ENCODE assay signal across 27 mouse cellular contexts in the genomic region with DNA sequence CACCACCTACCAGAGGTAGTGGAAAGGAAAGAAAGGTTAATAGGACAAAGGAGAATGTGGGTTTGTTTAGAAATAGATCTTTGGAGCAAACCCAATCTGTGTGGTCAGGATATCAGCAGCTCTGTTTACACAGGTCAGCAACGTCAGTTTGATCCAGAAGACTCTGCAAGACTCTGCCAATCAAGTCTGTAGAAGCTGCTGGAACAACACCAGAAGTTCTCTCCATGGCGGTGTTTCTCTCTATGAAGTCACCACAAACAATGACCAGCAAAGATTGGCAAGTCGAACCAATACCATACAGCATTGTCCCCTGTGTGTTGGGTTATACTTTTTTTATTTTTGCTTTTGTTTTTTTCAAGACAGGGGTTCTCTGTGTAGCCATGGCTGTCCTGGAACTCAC. TPM values are rescaled to one million over a fixed set of nuclear protein-coding genes. Genes with fewer than 3 reads are reported as not detected.
A peak's percentile ranks its signal among the peaks of the same experiment; 100 is the strongest.
DNase-seq lines count a peak whose midpoint lies in the region; ATAC-seq and TF ChIP-seq lines count a peak whose summit lies in the region.
"Had no signal": no experiment of that assay in that cellular context is flagged by ENCODE, and none has a peak within 500 bp of the region (broad histone marks: within the 10 kb centered on the region; RNA-seq: fewer than 3 reads in every experiment).

No protein-coding gene starts in this region.

- no peak overlapping the region for H3K4me3 ChIP-seq in liver, postnatal 0 days (ENCODE audit: low read depth, low read length)
- no peak overlapping the region for H3K4me3 ChIP-seq in thymus, adult 2 months (ENCODE audit: control insufficient read depth, insufficient read depth, low read length)
- no peak overlapping the region for H3K4me3 ChIP-seq in forebrain, embryonic 13.5 days
- H3K4me3 ChIP-seq: embryonic facial prominence, embryonic 10.5 days; embryonic facial prominence, embryonic 13.5 days; erythroblast, embryonic 14.5 days; forebrain, embryonic 12.5 days; hindbrain, embryonic 10.5 days; hindbrain, embryonic 13.5 days had no signal

- no peak for TF ChIP-seq POLR2A in thymus, adult 2 months (IDR thresholded peaks at IDR 0.05; ENCODE audit: control insufficient read depth, extremely low read depth, insufficient read depth, low read length, poor library complexity)

- no peak for TF ChIP-seq EP300 in liver, postnatal 0 days (IDR thresholded peaks at IDR 0.05; ENCODE audit: low read depth)

- ATAC-seq in liver, postnatal 0 days = peak; percentile 43
- ATAC-seq in forebrain, embryonic 13.5 days = no peak
- ATAC-seq: forebrain, embryonic 16.5 days; hindbrain, embryonic 16.5 days had no signal

- no peaks in the 10 kb centered on the region for H3K9me3 ChIP-seq in liver, postnatal 0 days (ENCODE audit: low read length)
- H3K9me3 ChIP-seq in forebrain, embryonic 13.5 days (replicated peaks) = no peaks in the 10 kb centered on the region
- H3K9me3 ChIP-seq: embryonic facial prominence, embryonic 10.5 days; embryonic facial prominence, embryonic 13.5 days; forebrain, embryonic 12.5 days; G1E; hindbrain, embryonic 10.5 days; hindbrain, embryonic 13.5 days had no signal

- H3K4me2 ChIP-seq in liver, postnatal 0 days (ENCODE audit: low read depth, low read length) = no peak overlapping the region
- no peak overlapping the region for H3K4me2 ChIP-seq in forebrain, embryonic 13.5 days
- H3K4me2 ChIP-seq: embryonic facial prominence, embryonic 13.5 days; forebrain, embryonic 12.5 days; heart, embryonic 11.5 days; hindbrain, embryonic 13.5 days had no signal

- no peak for TF ChIP-seq CTCF in liver, postnatal 0 days (IDR thresholded peaks at IDR 0.05; ENCODE audit: low read depth)
- no peak for TF ChIP-seq CTCF in thymus, adult 2 months (IDR thresholded peaks at IDR 0.05; ENCODE audit: borderline replicate concordance, control insufficient read depth, extremely low read depth, insufficient read depth, low read length, poor library complexity)

- no peak overlapping the region for H3K9ac ChIP-seq in liver, postnatal 0 days (replicated peaks)
- no peak overlapping the region for H3K9ac ChIP-seq in forebrain, embryonic 13.5 days
- H3K9ac ChIP-seq: embryonic facial prominence, embryonic 13.5 days; forebrain, embryonic 12.5 days; hindbrain, embryonic 13.5 days had no signal

- DNase-seq in liver, postnatal 0 days = no peak
- DNase-seq in liver = no peak
- no peak for DNase-seq in thymus, adult 2 months
- DNase-seq in thymus, postnatal 0 days (ENCODE audit: low spot score) = no peak
- DNase-seq in CD4-positive helper T cell, adult 2 months (ENCODE audit: low read depth, low spot score) = peak; percentile 27
- peak; percentile 43 for DNase-seq in induced T-regulatory cell, adult 2 months (ENCODE audit: low read depth)
- DNase-seq: adrenal gland, adult 2 months; adrenal gland, postnatal 14 days; cerebellum, adult 11 months; cerebellum, adult 2 months; cerebellum, adult 9-11 months; cerebellum, postnatal 25 days; embryo, embryonic 11 days; gastrocnemius, postnatal 10 days; gastrocnemius, postnatal 36 days had no signal

- no peaks in the 10 kb centered on the region for H3K36me3 ChIP-seq in liver, postnatal 0 days (replicated peaks; ENCODE audit: insufficient read depth, low read length)
- no peaks in the 10 kb centered on the region for H3K36me3 ChIP-seq in thymus, adult 2 months (ENCODE audit: control insufficient read depth, insufficient read depth, low read length)
- H3K36me3 ChIP-seq in forebrain, embryonic 13.5 days (ENCODE audit: poor library complexity, severe bottlenecking) = no peaks in the 10 kb centered on the region
- H3K36me3 ChIP-seq: embryonic facial prominence, embryonic 10.5 days; embryonic facial prominence, embryonic 13.5 days; forebrain, embryonic 12.5 days; G1E; hindbrain, embryonic 10.5 days; hindbrain, embryonic 13.5 days had no signal

- H3K4me1 ChIP-seq in liver, postnatal 0 days (ENCODE audit: insufficient read depth) = no peaks in the 10 kb centered on the region
- H3K4me1 ChIP-seq in thymus, adult 2 months (replicated peaks; ENCODE audit: control insufficient read depth, insufficient read depth, low read length) = peaks cover 14% of the 10 kb centered on the region
- H3K4me1 ChIP-seq in forebrain, embryonic 13.5 days = no peaks in the 10 kb centered on the region
- H3K4me1 ChIP-seq: embryonic facial prominence, embryonic 10.5 days; embryonic facial prominence, embryonic 13.5 days; forebrain, embryonic 12.5 days; hindbrain, embryonic 10.5 days; hindbrain, embryonic 13.5 days had no signal

- no peak overlapping the region for H3K27ac ChIP-seq in liver, postnatal 0 days (ENCODE audit: low read depth)
- H3K27ac ChIP-seq in thymus, adult 2 months (ENCODE audit: control insufficient read depth, insufficient read depth, low read length) = peak overlapping the region; percentile 91
- no peak overlapping the region for H3K27ac ChIP-seq in forebrain, embryonic 13.5 days
- H3K27ac ChIP-seq: embryonic facial prominence, embryonic 10.5 days; embryonic facial prominence, embryonic 13.5 days; forebrain, embryonic 12.5 days; hindbrain, embryonic 10.5 days; hindbrain, embryonic 13.5 days had no signal

- no peaks in the 10 kb centered on the region for H3K27me3 ChIP-seq in liver, postnatal 0 days (ENCODE audit: insufficient read depth, low read length)
- no peaks in the 10 kb centered on the region for H3K27me3 ChIP-seq in thymus, adult 2 months (ENCODE audit: control insufficient read depth, insufficient read depth, low read length)
- H3K27me3 ChIP-seq in forebrain, embryonic 13.5 days = no peaks in the 10 kb centered on the region
- H3K27me3 ChIP-seq: CH12.LX; embryonic facial prominence, embryonic 13.5 days; forebrain, embryonic 12.5 days; hindbrain, embryonic 13.5 days had no signal

- WGBS in liver, postnatal 0 days (ENCODE audit: insufficient replicate concordance) = 45% methylated on average over 3 of the region's 3 CpGs
- 91% methylated on average over 3 of the region's 3 CpGs for WGBS in thymus, adult 2 months
- WGBS in forebrain, embryonic 13.5 days = 85% methylated on average over 3 of the region's 3 CpGs

RNA-seq across cellular contexts. Expression of a gene that starts 12.6 kb away (rescaled TPM):
- polyA plus RNA-seq in liver, postnatal 0 days (2015; fragmentation: Nextera tagmentation; extraction: Ambion mirVana) = 2.4 and 2.7 TPM in 2 replicates
- polyA plus RNA-seq in thymus, adult 2 months (2012; rRNA removed) = 17.4 and 19.3 TPM in 2 replicates
- polyA plus RNA-seq in thymus, postnatal 0 days (2015; fragmentation: Nextera tagmentation; extraction: Ambion mirVana) = 46.4 and 52.7 TPM in 2 replicates
- 19.3 and 21.5 TPM in 2 replicates for polyA plus RNA-seq in forebrain, embryonic 13.5 days (2015; fragmentation: Nextera tagmentation; extraction: Ambion mirVana)

RNA-seq across cellular contexts. Expression of a gene that starts 18.8 kb away (rescaled TPM):
- 446 and 482 TPM in 2 replicates for polyA plus RNA-seq in liver, postnatal 0 days (2015; fragmentation: Nextera tagmentation; extraction: Ambion mirVana)
- polyA plus RNA-seq in thymus, adult 2 months (2012; rRNA removed) = 151 and 184 TPM in 2 replicates
- 1,051 and 1,112 TPM in 2 replicates for polyA plus RNA-seq in thymus, postnatal 0 days (2015; fragmentation: Nextera tagmentation; extraction: Ambion mirVana)
- 656 and 765 TPM in 2 replicates for polyA plus RNA-seq in forebrain, embryonic 13.5 days (2015; fragmentation: Nextera tagmentation; extraction: Ambion mirVana)

RNA-seq across cellular contexts. Expression of a gene that starts 26.4 kb away (rescaled TPM):
- polyA plus RNA-seq in liver, postnatal 0 days (2015; fragmentation: Nextera tagmentation; extraction: Ambion mirVana) = 5.3 and 6.0 TPM in 2 replicates
- polyA plus RNA-seq in thymus, adult 2 months (2012; rRNA removed) = 6.1 and 7.1 TPM in 2 replicates
- 15.6 and 20.2 TPM in 2 replicates for polyA plus RNA-seq in thymus, postnatal 0 days (2015; fragmentation: Nextera tagmentation; extraction: Ambion mirVana)
- 18.9 and 19.2 TPM in 2 replicates for polyA plus RNA-seq in forebrain, embryonic 13.5 days (2015; fragmentation: Nextera tagmentation; extraction: Ambion mirVana)

RNA-seq across cellular contexts. Expression of a gene that starts 52.2 kb away (rescaled TPM):
- 0.22 and 0.31 TPM in 2 replicates for polyA plus RNA-seq in liver, postnatal 0 days (2015; fragmentation: Nextera tagmentation; extraction: Ambion mirVana)
- polyA plus RNA-seq in thymus, adult 2 months (2012; rRNA removed) = 5.2 and 6.0 TPM in 2 replicates
- 1.8 and 2.2 TPM in 2 replicates for polyA plus RNA-seq in thymus, postnatal 0 days (2015; fragmentation: Nextera tagmentation; extraction: Ambion mirVana)
- 1.1 and 1.2 TPM in 2 replicates for polyA plus RNA-seq in forebrain, embryonic 13.5 days (2015; fragmentation: Nextera tagmentation; extraction: Ambion mirVana)

Comparison
In these comparisons a context has a peak if more than half of its experiments do, and no peak if none do; other contexts are left out.
1. DNase-seq: peak in CD4-positive helper T cell, adult 2 months (single experiment) and induced T-regulatory cell, adult 2 months (single experiment); none in liver, postnatal 0 days (single experiment), liver (single experiment), thymus, adult 2 months (single experiment) and thymus, postnatal 0 days (single experiment).